Mouse (Mus musculus): ENCODE measurements around the gene Zfp775. TPM values are rescaled to one million over a fixed set of nuclear protein-coding genes. Genes with fewer than 3 reads are reported as not detected.
"Not testable (repeated sequence)": the region's sequence is repeated elsewhere in the genome, so short reads cannot be mapped to it uniquely, and the experiment has no call there.

Zfp775 gene
- total RNA-seq, 4 experiments from 2014 or later: 8.8 to 12.1 (median 9.9) TPM

DNA sequence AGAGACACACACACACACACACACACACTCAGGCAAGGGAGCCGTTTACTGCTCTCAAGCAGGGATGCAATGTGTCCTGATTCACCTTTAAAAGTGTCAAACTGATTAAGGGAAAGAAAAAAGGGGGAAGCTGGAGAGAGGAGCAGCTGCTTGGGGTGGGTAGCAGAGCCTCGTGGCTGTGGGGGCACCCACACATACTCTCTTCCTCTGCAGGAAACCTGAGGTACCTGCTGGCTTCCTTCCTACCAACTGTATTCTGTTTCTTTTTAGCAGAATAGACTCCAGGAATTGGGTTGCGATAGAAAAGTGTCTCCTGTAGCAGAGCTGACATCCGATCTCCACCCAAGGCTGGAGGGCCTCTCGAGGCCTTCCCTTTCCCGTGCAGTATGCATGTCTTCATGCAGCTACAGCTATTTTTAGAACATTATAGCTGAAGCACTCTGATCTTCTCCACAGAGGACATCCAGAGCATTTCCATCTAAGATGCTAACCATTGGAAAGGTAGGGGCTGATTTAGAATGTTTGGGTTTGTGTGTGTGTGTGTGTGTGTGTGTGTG lies 12.6 kb upstream of the Zfp775 start, which contains the start of gene Gm45021:
Gm45021 (plus strand) TSS at position 417 of the 557 bp plus-strand sequence.
- DNase-seq (ENCODE audit: low spot score in 2 of 2): no peak

DNA sequence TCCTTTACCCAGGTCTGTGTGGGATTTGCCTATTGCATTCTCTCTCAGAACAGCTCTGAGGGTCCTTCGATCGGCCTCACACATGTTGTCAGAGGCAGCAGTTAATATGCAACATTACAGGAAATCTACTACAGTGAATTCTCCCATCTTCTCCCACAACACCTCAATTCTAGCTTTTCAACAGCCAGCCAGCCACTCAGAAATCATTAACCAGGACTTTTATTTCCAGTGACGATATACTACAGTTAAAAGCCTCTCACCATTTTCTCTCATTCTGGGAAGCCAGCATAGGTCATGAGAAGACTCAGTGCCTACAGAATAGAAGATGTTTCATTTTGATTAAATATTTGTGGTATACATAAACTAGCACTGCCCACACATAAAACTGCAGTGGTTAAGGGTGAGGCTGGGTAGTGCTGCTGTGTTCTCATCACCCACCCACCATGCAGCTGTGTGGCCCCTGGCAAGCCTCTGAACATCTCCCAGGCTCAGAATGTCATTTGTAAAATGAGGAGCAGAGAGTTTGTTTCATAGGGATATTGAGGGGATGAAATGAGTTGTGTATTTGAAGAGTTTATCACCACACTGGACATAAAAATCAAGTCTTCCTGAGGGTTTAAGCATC lies 10.5 kb upstream of the Zfp775 start:
- DNase-seq (ENCODE audit: low spot score in 2 of 2): no peak

DNA sequence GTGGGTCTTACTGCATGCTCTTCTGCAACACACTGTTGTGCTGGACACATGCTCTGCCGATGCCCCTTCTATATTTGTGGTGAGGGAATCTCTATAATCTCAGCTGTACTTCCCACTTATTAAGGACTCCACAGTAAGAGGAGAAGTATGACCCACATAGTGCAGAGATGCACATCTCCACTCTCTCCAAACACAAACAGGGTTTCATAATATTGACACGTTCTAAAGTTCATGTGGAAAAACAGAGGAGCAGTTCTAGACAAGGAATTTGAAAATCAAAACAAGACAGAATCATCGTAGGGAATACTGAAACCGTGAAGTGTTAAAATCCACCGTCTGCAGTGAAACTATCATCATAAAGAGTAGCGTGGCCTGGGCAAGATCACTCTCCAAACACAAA lies 10.0 kb upstream of the Zfp775 start:
- no peak for DNase-seq (ENCODE audit: low spot score in 2 of 2)

DNA sequence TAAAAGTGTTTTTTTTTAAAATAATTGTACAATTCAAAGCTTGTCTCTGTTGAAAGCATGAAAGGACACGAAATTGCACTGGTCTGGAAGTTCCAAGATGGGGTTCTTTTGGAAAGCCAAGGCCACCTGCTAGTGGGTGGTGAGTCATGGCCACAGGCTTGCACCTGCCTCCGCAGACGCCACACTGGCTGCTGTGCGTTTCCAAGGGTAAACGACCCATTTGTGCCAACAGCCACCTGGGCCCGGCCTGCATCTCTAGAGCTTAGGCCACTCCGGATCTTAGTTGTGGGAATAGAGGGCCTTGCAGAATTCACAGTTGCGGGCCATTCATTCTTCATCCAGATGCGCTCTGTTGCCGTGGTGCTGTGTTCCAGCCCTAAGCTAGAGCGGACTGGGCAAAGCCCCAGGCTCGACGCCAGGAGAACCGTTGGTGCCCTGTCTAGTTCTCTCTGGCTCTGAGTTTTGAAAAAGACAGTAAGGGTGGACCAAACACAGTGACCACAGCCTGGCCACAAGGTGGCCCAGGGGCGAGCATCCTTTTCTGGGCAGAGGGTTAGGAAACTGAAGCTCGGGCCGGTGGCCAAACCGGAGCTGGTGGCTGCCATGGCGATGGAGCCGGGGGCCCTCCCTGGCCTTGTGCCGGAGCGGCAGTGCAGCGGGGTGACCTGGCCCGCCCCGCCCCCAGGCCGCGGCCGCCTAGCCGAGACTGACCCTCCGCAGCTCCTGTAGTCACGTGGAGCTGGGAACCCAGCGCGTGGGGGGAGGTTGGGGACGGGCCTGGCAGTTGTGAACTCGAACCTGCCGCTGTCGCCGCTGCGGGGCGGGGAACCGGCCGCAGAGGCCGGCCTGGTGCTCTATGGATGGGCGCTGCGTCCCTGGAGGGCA lies 8.5 kb upstream of the Zfp775 start, which contains the start of the genes Repin1 and Gm44965:
Repin1 (plus strand) TSS at position 726 of the 885 bp plus-strand sequence.
Gm44965 (plus strand) TSS at position 784 of the 885 bp plus-strand sequence.
- DNase-seq (ENCODE audit: low spot score in 2 of 2): peak; percentile 92 to 93

DNA sequence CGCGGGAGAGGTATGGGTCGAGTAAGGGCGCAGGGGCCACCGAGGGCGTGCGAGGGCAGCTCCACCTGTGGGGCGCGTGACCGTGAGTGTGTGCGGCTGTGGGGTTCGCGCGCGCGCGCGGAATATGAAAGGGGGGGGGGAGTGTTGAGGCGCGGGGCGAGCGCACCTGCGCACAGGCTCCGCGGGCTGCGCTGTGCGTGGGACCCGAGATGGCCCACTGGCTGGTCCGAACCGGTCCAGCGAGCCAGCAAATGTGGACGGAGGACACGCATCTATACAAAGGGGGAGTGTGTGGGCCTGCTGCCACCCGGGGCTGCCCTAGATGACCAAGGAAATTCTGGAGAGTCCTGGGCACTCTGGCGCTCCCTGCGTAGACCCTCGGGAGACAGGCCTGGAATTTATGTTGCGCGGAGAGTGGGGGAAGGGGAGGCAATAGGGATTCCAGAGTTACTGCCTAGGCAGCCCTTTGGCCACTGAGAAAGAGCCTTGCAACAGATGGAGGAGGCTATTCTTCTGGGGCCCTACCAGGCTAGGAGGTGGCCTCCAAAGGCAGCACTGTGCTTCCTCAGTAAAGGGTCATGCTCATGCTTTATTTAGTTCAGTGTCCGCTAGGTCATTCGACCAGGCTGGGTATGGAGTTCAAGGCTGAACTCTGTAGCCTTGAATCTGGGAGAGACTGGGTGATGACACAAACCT lies 7.7 kb upstream of the Zfp775 start:
- DNase-seq (ENCODE audit: low spot score in 2 of 2): peak; percentile 27 to 40

DNA sequence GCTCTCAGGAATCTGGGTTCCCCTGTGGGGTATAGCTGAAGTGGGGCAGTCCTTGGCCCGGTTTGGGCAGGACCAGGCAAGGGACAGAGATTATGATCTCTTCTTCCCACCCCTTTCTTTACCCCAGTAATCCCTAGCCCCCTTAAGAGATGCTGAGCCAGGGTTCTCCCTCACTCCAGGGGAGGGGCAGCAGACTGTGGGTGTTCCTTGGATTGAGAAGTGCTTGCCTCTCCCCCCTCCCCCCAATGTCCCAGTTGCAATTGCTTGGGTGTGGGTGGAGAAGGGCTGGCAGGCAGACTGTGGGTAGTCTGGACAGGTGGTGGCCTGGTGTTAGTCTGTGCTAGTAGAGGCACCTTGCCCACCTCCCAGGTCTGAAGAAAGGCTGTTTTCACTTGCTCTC lies 6.6 kb upstream of the Zfp775 start:
- no peak for DNase-seq (ENCODE audit: low spot score in 2 of 2)

DNA sequence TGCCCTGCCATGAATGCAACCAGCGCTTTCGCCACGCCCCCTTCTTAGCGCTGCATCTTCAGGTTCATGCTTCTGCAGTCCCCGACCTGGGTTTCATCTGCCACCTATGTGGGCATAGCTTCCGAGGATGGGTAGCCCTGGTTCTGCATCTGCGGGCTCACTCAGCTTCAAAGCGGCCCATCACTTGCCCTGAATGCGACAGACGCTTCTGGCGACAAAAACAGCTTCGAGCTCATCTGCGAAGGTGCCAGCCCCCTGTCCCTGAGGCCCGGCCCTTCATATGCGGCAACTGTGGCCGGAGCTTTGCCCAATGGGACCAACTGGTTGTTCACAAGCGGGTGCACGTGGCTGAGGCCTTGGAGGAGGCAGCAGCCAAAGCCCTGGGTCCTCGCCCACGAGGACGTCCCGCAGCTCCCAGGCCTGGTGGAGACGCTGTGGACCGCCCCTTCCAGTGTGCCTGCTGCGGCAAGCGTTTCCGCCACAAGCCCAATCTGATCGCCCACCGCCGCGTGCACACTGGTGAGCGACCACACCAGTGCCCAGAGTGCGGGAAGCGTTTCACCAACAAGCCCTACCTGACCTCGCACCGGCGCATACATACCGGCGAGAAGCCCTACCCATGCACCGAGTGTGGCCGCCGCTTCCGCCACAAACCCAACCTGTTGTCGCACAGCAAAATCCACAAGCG lies 5.2 kb upstream of the Zfp775 start:
- DNase-seq (ENCODE audit: low spot score in 2 of 2): no peak

DNA sequence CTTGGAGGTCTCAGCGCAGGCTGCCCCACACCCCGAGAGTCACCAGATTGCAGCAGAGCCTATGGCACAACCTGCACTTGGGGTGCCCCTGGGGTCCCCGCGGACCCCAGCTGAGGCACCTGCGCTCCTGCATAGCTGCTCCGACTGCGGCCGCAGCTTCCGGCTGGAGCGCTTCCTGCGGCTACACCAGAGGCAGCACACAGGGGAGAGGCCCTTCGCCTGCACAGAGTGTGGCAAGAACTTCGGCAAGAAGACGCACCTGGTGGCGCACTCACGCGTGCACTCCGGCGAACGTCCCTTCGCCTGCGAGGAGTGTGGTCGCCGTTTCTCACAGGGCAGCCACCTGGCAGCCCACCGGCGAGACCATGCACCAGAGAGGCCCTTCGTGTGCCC lies 4.6 kb upstream of the Zfp775 start:
- no peak for DNase-seq (ENCODE audit: low spot score in 2 of 2)

DNA sequence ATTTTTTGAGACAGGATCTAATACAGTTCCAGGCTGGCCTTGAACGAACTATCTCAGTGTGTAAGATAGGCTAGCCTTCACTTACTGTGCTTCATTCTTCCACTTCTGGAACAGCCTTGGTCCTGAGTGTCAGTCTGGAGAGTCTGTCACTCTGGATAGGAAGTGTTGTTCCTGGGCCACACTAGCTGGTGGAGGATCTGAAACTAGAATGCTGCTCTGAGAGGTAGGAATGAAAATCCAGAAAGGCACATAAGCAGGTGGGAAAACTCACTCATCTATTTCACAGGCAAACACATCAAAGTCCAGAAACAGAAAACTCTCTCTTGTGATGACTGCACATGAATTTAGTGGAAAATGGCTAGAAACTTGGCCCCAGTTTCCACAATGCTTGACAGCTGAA lies 1.3 kb upstream of the Zfp775 start:
- no peak for DNase-seq (ENCODE audit: low spot score in 2 of 2)

DNA sequence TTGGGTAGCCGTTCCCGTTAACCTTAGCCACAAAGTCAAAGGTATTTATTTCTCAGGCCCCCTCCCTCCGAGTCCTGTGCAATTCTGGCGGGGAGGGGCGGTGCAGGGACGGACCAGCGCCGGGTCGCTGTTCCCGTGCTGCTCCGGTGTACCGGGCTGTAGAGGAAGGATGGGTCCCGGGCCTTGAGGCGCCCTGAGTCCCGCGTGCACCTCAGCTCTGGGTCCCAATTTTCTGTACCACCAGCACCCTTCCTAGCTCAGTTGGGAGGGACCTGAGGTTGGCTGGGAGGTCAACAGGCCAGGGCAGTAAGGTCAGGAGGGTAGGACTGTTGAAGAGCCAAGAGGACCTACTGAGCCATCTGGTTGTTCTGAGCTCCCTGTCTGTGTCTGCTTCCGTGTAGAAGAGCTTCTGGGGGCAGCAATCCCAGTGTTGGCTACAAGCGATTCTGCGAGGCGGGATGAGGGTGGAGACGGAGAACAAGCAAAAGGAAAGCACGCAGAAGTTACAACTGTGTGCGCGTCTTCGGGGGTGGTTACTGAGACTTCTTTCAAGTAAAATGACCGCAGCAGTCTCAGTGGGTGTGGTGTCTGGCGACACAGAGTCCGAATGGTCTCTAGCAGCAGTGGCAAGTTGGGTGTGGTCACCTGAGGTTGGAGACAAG lies 348 bp downstream of the Zfp775 start:
- DNase-seq (ENCODE audit: low spot score in 2 of 2): no peak

DNA sequence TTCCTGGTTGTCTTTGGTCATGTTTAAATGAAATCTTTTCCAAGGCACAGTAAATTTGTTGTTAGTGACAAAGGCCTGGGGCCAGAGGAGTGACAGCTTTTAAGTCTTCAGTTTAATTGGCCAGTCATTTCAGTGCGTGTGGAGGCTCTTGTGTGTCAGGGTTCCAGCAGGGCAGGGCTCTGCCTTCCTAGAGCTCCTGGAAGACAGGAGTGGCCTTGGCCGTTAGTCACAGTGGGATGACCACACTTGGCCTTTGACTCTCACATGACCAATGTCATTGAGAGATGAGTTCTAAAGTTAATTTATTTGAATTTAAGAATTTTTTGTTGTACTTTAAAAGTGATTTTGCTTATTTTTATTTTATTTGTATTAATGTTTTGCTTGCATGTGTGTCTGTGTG lies 6.3 kb downstream of the Zfp775 start:
- DNase-seq (ENCODE audit: low spot score in 2 of 2): no peak

DNA sequence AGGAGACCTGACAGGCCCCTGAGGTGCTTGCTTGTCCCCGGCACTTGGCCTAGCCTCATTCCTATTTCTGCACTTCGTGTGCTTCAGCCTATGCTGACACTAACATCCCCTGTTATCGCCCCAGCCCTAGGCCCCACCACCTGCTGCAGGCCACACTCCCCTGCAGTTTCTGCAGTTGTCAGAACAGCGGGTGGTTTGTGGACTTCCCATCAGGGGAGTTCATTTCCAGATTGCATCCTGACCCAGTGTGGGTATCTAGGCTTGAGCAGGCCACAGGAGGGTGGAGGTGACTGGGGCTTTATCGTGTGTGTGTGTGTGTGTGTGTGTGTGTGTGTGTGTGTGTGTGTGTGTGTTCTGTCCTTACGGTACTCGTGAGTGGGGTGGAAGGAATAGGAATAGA lies 7.6 kb downstream of the Zfp775 start:
- no peak for DNase-seq (ENCODE audit: low spot score in 2 of 2)

DNA sequence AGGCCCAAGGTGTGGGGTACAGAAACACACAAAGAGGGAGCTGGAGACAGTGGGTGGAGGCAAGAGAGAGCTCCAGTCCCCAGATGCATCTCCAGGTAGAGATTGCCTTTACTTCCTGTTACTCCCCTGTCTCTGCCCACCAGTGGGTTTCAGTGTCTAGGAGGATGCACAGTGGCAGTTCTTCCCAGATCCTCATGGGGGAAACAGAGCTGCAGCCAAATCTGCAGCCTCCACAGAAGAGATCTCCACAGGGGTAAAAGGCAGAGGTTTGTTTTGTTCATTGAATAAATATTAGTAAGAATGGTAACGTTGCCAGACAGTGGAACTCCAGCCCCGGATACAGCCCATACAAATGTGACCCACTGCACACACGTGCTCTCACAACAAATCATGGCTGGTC lies 8.8 kb downstream of the Zfp775 start:
- DNase-seq (ENCODE audit: low spot score in 2 of 2): no peak

DNA sequence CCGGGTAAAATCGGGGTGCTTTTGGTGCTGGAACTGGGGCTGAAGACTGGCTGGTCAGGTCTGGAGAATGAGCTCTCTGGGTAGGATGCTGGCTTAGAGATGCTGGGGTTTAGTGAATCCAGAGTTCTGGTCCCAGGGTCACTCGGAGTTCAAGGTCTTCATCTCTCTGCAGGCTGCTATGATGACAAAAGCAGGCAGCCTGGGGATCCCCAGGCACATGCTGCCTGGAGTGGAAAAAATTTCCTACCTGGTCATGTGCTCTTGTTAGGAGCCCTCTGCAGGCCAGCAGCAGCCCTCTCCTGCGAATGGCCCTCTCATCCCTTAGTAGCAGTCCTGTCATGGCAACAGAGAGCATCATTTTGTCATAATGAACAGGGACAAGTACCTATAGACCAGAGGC lies 11.6 kb downstream of the Zfp775 start:
- no peak for DNase-seq (ENCODE audit: low spot score in 2 of 2)

DNA sequence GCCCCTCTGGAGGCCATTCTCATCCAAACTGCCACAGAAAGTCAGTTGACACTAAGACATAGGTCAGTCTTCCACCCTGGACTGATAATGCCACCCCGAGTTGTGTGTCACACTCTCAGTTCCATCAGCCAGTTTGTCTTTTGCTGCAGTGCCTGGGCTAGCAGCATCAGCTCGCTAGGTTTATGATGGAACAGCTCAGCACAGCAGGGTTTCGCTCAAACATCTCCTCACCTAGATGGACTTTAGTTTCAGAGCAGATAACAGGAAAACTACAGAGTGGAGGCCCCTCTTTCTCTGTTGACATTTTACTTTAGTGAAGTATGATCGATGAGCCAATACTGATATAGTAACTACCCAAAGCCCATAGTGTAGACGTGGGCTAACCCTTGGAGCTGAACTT lies 12.9 kb downstream of the Zfp775 start:
- no peak for DNase-seq (ENCODE audit: low spot score in 2 of 2)

DNA sequence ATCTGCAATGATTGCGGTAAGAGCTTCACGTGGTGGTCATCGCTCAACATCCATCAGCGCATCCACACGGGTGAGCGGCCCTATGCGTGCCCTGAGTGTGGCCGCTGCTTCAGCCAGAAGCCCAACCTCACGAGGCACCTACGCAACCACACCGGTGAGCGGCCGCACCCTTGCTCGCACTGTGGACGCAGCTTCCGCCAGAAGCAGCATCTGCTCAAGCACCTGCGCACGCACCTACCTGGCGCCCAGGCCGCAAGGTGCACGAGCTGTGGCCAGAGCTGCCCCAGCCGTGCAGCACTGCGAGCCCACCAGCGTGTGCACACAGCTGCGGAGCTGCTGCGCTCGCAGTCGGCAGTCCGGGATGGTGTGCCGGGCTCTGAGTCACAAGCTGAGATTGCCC lies 18.2 kb downstream of the Zfp775 start:
- DNase-seq (ENCODE audit: low spot score in 2 of 2): no peak

DNA sequence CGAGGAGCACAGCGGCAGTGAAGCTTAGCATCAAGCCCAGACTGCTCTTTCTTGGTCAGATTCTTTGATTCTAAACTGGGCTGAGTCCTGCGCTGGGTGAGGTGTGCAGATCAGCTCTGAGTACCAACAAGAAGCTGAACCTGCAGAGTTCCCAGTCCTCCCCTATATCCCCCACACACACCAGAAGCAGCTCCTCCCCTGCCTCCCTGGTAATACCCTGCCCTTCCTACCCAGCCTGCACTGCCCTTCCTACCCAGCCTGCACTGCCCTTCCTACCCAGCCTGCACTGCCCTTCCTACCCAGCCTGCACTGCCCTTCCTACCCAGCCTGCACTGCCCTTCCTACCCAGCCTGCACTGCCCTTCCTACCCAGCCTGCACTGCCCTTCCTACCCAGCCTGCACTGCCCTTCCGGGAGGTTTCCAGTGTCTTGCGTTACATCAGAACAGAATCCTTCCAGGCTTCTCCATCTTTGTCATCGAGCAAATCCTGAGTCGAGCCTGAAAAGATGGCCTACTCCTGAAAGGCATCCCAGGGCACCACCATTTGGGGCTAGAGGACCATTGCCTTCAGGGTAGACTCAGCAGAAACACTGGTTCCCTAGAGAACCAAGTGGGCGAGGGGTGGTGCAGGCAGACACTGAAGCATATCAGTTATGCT lies 20.5 kb downstream of the Zfp775 start:
- not testable (repeated sequence) for DNase-seq (ENCODE audit: low spot score in 2 of 2)

DNA sequence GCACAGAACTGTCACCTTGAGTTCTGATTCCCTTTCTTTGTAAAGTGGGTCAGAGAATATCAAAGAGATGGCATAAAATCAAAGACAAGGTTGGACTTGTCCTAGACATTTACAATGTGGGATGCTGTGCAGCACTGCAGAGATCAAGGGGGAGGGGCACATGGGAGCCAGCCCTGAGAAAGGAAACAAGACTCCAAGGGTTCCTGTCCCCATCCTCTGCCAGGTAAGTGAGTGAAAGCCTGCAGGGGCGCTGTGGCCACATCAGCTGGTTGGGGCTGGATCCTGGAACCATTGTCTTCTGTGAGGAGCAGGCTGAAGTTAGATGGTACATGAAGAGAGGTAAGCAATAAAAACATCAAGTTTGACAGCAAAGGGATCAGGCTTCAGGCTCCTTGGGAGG lies 21.6 kb downstream of the Zfp775 start:
- no peak for DNase-seq (ENCODE audit: low spot score in 2 of 2)

DNA sequence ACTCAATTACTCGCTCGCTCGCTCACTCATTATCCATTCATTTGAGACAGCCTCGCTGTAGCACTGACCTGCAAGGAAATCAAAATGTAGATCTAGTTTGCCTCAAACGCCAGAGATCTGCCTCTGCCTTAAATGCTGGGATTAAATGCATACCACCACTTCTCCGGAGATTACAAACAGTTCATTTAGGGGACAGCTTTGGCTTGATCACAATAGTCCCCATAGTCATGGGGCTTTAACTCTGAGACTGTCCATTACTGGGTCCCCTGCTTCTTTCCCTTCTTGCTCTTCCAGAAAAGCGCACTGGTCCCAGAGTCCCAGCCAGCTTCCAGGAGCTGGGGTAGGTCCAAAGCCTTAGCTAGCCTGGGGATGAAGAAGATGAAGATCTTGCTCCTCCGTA lies 24.6 kb downstream of the Zfp775 start, which contains the start of gene AI854703:
AI854703 (plus strand) TSS at position 301 of the 400 bp plus-strand sequence.
- DNase-seq (ENCODE audit: low spot score in 2 of 2): no peak

DNA sequence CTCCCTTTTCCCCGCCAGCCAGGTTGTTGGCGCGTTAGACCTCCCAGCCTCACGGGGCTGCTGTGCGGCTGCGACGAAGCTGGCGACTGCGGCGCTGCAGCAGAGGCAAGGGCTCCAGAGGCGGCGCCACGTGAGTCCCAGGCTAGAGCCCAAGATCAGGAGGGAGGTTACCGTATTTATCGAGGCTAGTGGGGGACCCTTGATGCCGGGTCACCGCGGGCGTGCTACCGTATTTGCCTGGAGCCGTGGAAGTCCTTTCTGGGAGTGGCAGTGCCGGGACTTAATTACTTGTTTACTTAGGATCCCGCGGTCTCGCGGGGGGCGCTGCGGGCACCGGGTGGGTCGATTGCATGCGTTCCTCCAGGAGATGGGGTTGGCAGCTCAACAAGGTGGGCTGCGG lies 25.1 kb downstream of the Zfp775 start:
- DNase-seq (ENCODE audit: low spot score in 2 of 2): peak; percentile 28 to 56
